Mouse (Mus musculus): ENCODE results near the gene Gm12794. TPM values are rescaled to one million over a fixed set of nuclear protein-coding genes. Genes with fewer than 3 reads are reported as not detected.
"Not testable (repeated sequence)": the region's sequence is repeated elsewhere in the genome, so short reads cannot be mapped to it uniquely, and the experiment has no call there.

Gm12794 gene
- not detected for total RNA-seq (2018; cell fraction: chromatin; rRNA removed)
- total RNA-seq (2018; cell fraction: cytosol; rRNA removed): not detected
- not detected for total RNA-seq (2018; cell fraction: nucleus; rRNA removed)
- not detected in 3 replicates for polyA plus RNA-seq (2018)

GRCm38 (mm10) chr4:101940107-101940506 is at the start of gene Gm12794:
Gene Gm12794, plus strand, starts transcription at chr4:101940407.
- H3K79me2 ChIP-seq (ENCODE audit: inconsistent target); H3K27ac ChIP-seq; H3K36me3 ChIP-seq (ENCODE audit: inconsistent target); H3K4me3 ChIP-seq (ENCODE audit: inconsistent target): not testable (repeated sequence)
- 50% methylated on average over 1 of the region's 2 CpGs for WGBS (ENCODE audit: missing documents)

- no peaks in the 10 kb centered on the region for H3K79me2 ChIP-seq (ENCODE audit: inconsistent target)
- H3K4me3 ChIP-seq (ENCODE audit: inconsistent target): no peak within 1 kb of the TSS
- H3K36me3 ChIP-seq (ENCODE audit: inconsistent target): no peaks in the 10 kb centered on the region
- H3K27ac ChIP-seq: no peak within 1 kb of the TSS
- WGBS (ENCODE audit: missing documents): 89% methylated on average over 7 of the region's 7 CpGs
Observed at GRCm38 (mm10) chr4:101893656-101894420, 46.4 kb upstream of the Gm12794 start, which contains the start of gene C130073F10Rik. Gene C130073F10Rik, minus strand, starts transcription at chr4:101893789.

GRCm38 (mm10) chr4:101908821-101909220 is 31.4 kb upstream of the Gm12794 start, which contains the start of gene Gm12800:
Gene Gm12800, plus strand, starts transcription at chr4:101909121.
- 91% methylated on average over 1 of the region's 2 CpGs for WGBS (ENCODE audit: missing documents)
- not testable (repeated sequence) for H3K36me3 ChIP-seq (ENCODE audit: inconsistent target); H3K4me3 ChIP-seq (ENCODE audit: inconsistent target); H3K79me2 ChIP-seq (ENCODE audit: inconsistent target); H3K27ac ChIP-seq

- WGBS (ENCODE audit: missing documents): no CpG with 5 or more reads among the region's 5 CpGs
- not testable (repeated sequence) for H3K27ac ChIP-seq; H3K36me3 ChIP-seq (ENCODE audit: inconsistent target); H3K79me2 ChIP-seq (ENCODE audit: inconsistent target); H3K4me3 ChIP-seq (ENCODE audit: inconsistent target)
Observed at GRCm38 (mm10) chr4:101980949-101981348, 40.7 kb downstream of the Gm12794 start, which contains the start of gene Gm12790. Gene Gm12790, minus strand, starts transcription at chr4:101981049.

GRCm38 (mm10) chr4:101985678-101986077 is 45.5 kb downstream of the Gm12794 start:
- WGBS (ENCODE audit: missing documents): 78% methylated on average over 4 of the region's 5 CpGs
- Histone ChIP-seq H3K4me3 (ENCODE audit: inconsistent target) (no peak overlapping the region), H3K36me3 (ENCODE audit: inconsistent target) (no peaks in the 10 kb centered on the region), H3K79me2 (ENCODE audit: inconsistent target) (no peaks in the 10 kb centered on the region), H3K27ac (no peak overlapping the region)

- not testable (repeated sequence) for H3K27ac ChIP-seq
- 73% methylated on average over 2 of the region's 2 CpGs for WGBS (ENCODE audit: missing documents)
Observed at GRCm38 (mm10) chr4:101986326-101986725, 46.1 kb downstream of the Gm12794 start, which contains the start of gene Gm12789. Gene Gm12789, plus strand, starts transcription at chr4:101986626.

More at GRCm38 (mm10) chr4:101986326-101986725, 46.1 kb downstream of the Gm12794 start, which contains the start of gene Gm12789:
- H3K79me2 ChIP-seq (ENCODE audit: inconsistent target); H3K36me3 ChIP-seq (ENCODE audit: inconsistent target); H3K4me3 ChIP-seq (ENCODE audit: inconsistent target): not testable (repeated sequence)

Other genes starting within 250 kb of the Gm12794 start
- not detected in 3 replicates for gene Lepr, start 223.0 kb upstream of the Gm12794 start, polyA plus RNA-seq (2018)
- not detected in 3 replicates for gene B020004J07Rik, start 96.4 kb upstream of the Gm12794 start, polyA plus RNA-seq (2018)
- not detected in 3 replicates for gene C130073F10Rik, start 46.6 kb upstream of the Gm12794 start, polyA plus RNA-seq (2018)
- gene Gm12800, start 31.3 kb upstream of the Gm12794 start, polyA plus RNA-seq (2018): not detected in 3 replicates
- not detected in 3 replicates for gene Gm12790, start 40.6 kb downstream of the Gm12794 start, polyA plus RNA-seq (2018)
- not detected in 3 replicates for gene Gm12789, start 46.2 kb downstream of the Gm12794 start, polyA plus RNA-seq (2018)
- gene Pde4b, start 147.1 kb downstream of the Gm12794 start, polyA plus RNA-seq (2018): 4.2 to 15.0 TPM (median 9.6 TPM) in 3 replicates

Measured in macrophage (primary cell).